Mouse (Mus musculus) midbrain, postnatal 0 days (tissue): Measurements from ENCODE around the gene Tff2. TPM values are rescaled to one million over a fixed set of nuclear protein-coding genes. Genes with fewer than 3 reads are reported as not detected.

Experiments
- ATAC-seq: fragments of 200-750 bp; cut with Nextera tagmentation; 2 replicates; pipeline ENCODE4 v1.8.0; 2017; ENCODE audit warnings: moderate number of reproducible peaks, mild to moderate bottlenecking, moderate TSS enrichment, moderate library complexity; ENCODE audit not compliant: low FRiP score
- DNase-seq: peaks from one replicate; pipeline ENCODE4 v3.0.0-alpha.2; 2015; ENCODE audit warnings: low spot score
- H3K27ac ChIP-seq: fragments of 300-500 bp; sonication (generic); 2 replicates; pipeline ENCODE4 v1.5.1; 2014; ENCODE audit warnings: low read depth, mild to moderate bottlenecking, low read length, mixed read lengths
- H3K27me3 ChIP-seq: fragments of 300-500 bp; sonication (generic); 2 replicates; pipeline ENCODE4 v1.6.1; 2014; ENCODE audit warnings: low read length, control low read depth, mixed read lengths; ENCODE audit not compliant: insufficient read depth
- H3K36me3 ChIP-seq: fragments of 300-500 bp; sonication (generic); 2 replicates; pipeline ENCODE4 v1.6.1; 2014; ENCODE audit warnings: low read length, control low read depth, mixed read lengths; ENCODE audit not compliant: insufficient read depth
- H3K4me1 ChIP-seq: fragments of 300-500 bp; sonication (generic); 2 replicates; pipeline ENCODE4 v1.6.1; 2014; ENCODE audit warnings: mild to moderate bottlenecking, control low read depth, antibody characterized with exemption, low read length, mixed read lengths; ENCODE audit not compliant: insufficient read depth
- H3K4me2 ChIP-seq: fragments of 300-500 bp; sonication (generic); 2 replicates; pipeline ENCODE4 v1.6.1; 2014; ENCODE audit warnings: low read depth, mild to moderate bottlenecking, low read length, mixed read lengths; ENCODE audit not compliant: poor library complexity, severe bottlenecking
- H3K4me3 ChIP-seq: fragments of 300-500 bp; sonication (generic); 2 replicates; pipeline ENCODE4 v1.5.1; 2014; ENCODE audit warnings: low read depth, mild to moderate bottlenecking, low read length, moderate library complexity
- H3K9ac ChIP-seq: fragments of 300-500 bp; sonication (generic); replicated peaks from 2 replicates; pipeline ENCODE4 v1.6.1; 2014; ENCODE audit warnings: mild to moderate bottlenecking, low read length, moderate library complexity, mixed read lengths; ENCODE audit not compliant: poor library complexity, severe bottlenecking
- H3K9me3 ChIP-seq: fragments of 300-500 bp; sonication (generic); 2 replicates; pipeline ENCODE4 v1.6.1; 2016; ENCODE audit warnings: low read length, control low read depth
- CTCF ChIP-seq: IDR thresholded peaks from 2 replicates; pipeline ENCODE4 v1.5.1; 2016; ENCODE audit warnings: antibody characterized with exemption, mild to moderate bottlenecking
- WGBS: fragments of 180-500 bp; shearing (Covaris S2); extraction: QIAGEN DNeasy Blood & Tissue Kit; methylation state at CpG from one replicate; pipeline ENCODE4 v1.1.7; 2014; 5-methylcytosine and 5-hydroxymethylcytosine counted together
- polyA plus RNA-seq: library from polyadenylated mRNA; unstranded; fragments of >200 nt; fragmentation: Nextera tagmentation; extraction: Ambion mirVana; gene quantifications from 2 replicates; pipeline ENCODE4 v1.2.1, GENCODE M21; 2015
- total RNA-seq: library from RNA; depleted of rRNA; stranded (reverse); fragments of >200 nt; gene quantifications from 2 replicates; pipeline ENCODE4 v1.2.3, GENCODE M21; 2014

Gene Tff2
- total and polyA plus RNA-seq, 2 experiments from 2014 or later = not detected

- DNase-seq = no peak
- Histone ChIP-seq H3K27me3 (no peaks in the 10 kb centered on the region), H3K9ac (no peak overlapping the region), H3K36me3 (no peaks in the 10 kb centered on the region), H3K4me3 (no peak overlapping the region), H3K4me1 (no peaks in the 10 kb centered on the region), H3K27ac (no peak overlapping the region), H3K4me2 (no peak overlapping the region), H3K9me3 (no peaks in the 10 kb centered on the region)
- WGBS = 90% methylated on average over 2 of the region's 2 CpGs
- no peak for TF ChIP-seq CTCF
- no peak for ATAC-seq
These were observed 19.7 kb upstream of the Tff2 start for GRCm38 (mm10) chr17:31163821-31164220.

GRCm38 (mm10) chr17:31162607-31163006, 18.5 kb upstream of the Tff2 start:
- Histone ChIP-seq H3K36me3 (no peaks in the 10 kb centered on the region), H3K27me3 (no peaks in the 10 kb centered on the region), H3K9me3 (no peaks in the 10 kb centered on the region), H3K4me2 (no peak overlapping the region), H3K27ac (no peak overlapping the region), H3K9ac (no peak overlapping the region), H3K4me1 (no peaks in the 10 kb centered on the region), H3K4me3 (no peak overlapping the region)
- 90% methylated on average over 12 of the region's 12 CpGs for WGBS
- no peak for DNase-seq
- no peak for TF ChIP-seq CTCF
- no peak for ATAC-seq

- ATAC-seq = no peak
- H3K4me1 ChIP-seq = no peaks in the 10 kb centered on the region
- H3K27ac ChIP-seq = no peak overlapping the region
- no peak overlapping the region for H3K9ac ChIP-seq
- no peak overlapping the region for H3K4me3 ChIP-seq
- 53% methylated on average over 4 of the region's 4 CpGs for WGBS
- no peak overlapping the region for H3K4me2 ChIP-seq
- no peak for DNase-seq
- TF ChIP-seq CTCF = no peak
- no peaks in the 10 kb centered on the region for H3K27me3 ChIP-seq
- no peaks in the 10 kb centered on the region for H3K9me3 ChIP-seq
- H3K36me3 ChIP-seq = no peaks in the 10 kb centered on the region
These were observed 16.2 kb upstream of the Tff2 start for GRCm38 (mm10) chr17:31160291-31160690.

GRCm38 (mm10) chr17:31157921-31158320, 13.8 kb upstream of the Tff2 start:
- WGBS = 83% methylated on average over 6 of the region's 6 CpGs
- no peaks in the 10 kb centered on the region for H3K27me3 ChIP-seq

GRCm38 (mm10) chr17:31153785-31154184, 9.7 kb upstream of the Tff2 start:
- Histone ChIP-seq H3K4me1 (no peaks in the 10 kb centered on the region), H3K4me2 (no peak overlapping the region), H3K4me3 (no peak overlapping the region), H3K9me3 (no peaks in the 10 kb centered on the region), H3K36me3 (no peaks in the 10 kb centered on the region), H3K27me3 (no peaks in the 10 kb centered on the region), H3K9ac (no peak overlapping the region), H3K27ac (no peak overlapping the region)
- DNase-seq (no peak), ATAC-seq (no peak)
- no peak for TF ChIP-seq CTCF
- 79% methylated on average over 8 of the region's 8 CpGs for WGBS

More at GRCm38 (mm10) chr17:31157921-31158320, 13.8 kb upstream of the Tff2 start:
- H3K9me3 ChIP-seq = no peaks in the 10 kb centered on the region
- H3K27ac ChIP-seq = no peak overlapping the region
- H3K9ac ChIP-seq = no peak overlapping the region
- TF ChIP-seq CTCF = no peak
- no peaks in the 10 kb centered on the region for H3K4me1 ChIP-seq
- ATAC-seq (no peak), DNase-seq (no peak)
- no peak overlapping the region for H3K4me2 ChIP-seq
- H3K36me3 ChIP-seq = no peaks in the 10 kb centered on the region
- no peak overlapping the region for H3K4me3 ChIP-seq

- no peak for ATAC-seq
- DNase-seq = no peak
- TF ChIP-seq CTCF = no peak
- Histone ChIP-seq H3K4me2 (no peak overlapping the region), H3K27ac (no peak overlapping the region), H3K4me1 (no peaks in the 10 kb centered on the region), H3K9me3 (no peaks in the 10 kb centered on the region), H3K9ac (no peak overlapping the region), H3K36me3 (no peaks in the 10 kb centered on the region), H3K27me3 (no peaks in the 10 kb centered on the region), H3K4me3 (no peak overlapping the region)
- 82% methylated on average over 9 of the region's 9 CpGs for WGBS
These were observed 9.0 kb upstream of the Tff2 start for GRCm38 (mm10) chr17:31152966-31153499.
